Mouse (Mus musculus): ENCODE data around the gene Atf1.
A peak's percentile ranks its signal among the peaks of the same experiment; 100 is the strongest.
"Not testable (repeated sequence)": the region's sequence is repeated elsewhere in the genome, so short reads cannot be mapped to it uniquely, and the experiment has no call there.

The Atf1 gene

GRCm38 (mm10) chr15:100216173-100216572 is 11.4 kb upstream of the Atf1 start:
- DNase-seq, result peak; percentile 33 to 45

- no peak for DNase-seq
Observed at GRCm38 (mm10) chr15:100218018-100218417, 9.6 kb upstream of the Atf1 start.

DNA sequence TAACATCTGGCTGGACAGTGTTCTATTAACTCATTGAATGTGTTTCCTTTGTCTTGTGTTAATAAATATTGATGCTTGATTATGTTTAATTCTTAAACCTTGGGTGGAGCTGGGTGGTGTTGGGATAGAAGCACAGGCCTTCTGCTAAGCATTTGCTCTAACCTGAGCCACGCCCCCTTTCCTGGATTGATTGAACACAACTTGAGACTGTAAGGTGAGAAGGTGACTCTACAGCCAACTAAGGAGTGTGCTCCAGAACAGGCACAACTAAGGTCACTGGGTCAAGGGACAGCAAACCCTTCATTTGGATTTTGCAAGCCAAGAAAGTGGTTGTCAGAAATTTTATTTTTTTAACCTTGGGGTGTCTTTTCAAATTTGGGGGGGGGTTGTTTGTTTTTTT is 8.2 kb upstream of the Atf1 start:
- DNase-seq, result no peak

DNA sequence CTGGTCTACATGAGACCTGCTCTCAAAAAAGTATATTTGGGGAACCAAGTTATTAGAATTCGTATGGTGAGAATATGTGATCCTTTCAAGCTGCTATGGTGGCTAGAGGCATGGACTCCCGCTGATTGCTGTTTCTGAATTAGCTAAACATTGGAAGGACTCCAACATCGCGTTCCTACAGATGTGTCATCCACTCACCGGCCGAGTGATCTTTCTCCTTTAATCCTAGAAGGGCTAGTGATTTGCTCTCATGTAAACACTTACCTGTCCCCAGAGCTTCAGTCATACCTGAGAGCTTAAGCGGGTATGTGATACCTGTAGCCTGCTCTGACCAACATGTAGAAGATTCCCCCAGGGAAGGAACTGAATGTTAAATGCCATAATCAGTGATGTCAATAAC is 6.7 kb upstream of the Atf1 start:
- DNase-seq, result peak in 1 of 2 experiments; percentile 18

- no peak for DNase-seq
Observed at GRCm38 (mm10) chr15:100225381-100225780, 2.2 kb upstream of the Atf1 start.

- no peak for DNase-seq
Observed at GRCm38 (mm10) chr15:100225891-100226290, 1.7 kb upstream of the Atf1 start.

DNA sequence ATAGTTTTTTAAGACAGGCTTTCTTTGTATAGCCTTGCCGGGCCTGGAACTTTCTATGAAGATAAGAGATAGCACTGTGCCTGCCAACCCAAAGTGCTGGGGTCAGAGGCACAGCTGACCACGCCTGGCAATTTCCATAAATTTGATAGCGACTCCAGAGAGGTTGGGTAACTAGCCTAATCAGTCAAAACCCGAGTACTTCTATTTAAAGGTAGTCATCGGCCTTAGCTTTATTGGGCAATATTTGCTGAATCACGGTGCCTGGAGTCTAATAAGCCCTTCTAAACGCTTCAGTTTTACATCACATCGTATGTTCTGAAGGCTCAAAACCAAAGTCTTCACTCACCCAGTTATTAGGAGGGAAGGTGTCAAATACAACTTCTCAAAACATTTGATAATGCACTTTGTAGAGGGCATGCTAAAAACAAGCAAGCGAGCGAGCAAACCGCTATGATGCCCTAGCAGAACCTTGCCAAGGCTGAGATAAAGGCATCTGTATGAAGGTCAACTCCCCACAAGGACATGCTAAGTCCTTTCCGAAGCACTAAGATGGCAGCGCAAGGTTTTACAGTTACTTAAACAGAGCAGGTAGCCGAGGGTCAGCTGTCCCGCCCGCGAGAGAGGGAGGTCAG is 472 bp upstream of the Atf1 start:
- DNase-seq, result peak in 1 of 2 experiments; percentile 13

DNA sequence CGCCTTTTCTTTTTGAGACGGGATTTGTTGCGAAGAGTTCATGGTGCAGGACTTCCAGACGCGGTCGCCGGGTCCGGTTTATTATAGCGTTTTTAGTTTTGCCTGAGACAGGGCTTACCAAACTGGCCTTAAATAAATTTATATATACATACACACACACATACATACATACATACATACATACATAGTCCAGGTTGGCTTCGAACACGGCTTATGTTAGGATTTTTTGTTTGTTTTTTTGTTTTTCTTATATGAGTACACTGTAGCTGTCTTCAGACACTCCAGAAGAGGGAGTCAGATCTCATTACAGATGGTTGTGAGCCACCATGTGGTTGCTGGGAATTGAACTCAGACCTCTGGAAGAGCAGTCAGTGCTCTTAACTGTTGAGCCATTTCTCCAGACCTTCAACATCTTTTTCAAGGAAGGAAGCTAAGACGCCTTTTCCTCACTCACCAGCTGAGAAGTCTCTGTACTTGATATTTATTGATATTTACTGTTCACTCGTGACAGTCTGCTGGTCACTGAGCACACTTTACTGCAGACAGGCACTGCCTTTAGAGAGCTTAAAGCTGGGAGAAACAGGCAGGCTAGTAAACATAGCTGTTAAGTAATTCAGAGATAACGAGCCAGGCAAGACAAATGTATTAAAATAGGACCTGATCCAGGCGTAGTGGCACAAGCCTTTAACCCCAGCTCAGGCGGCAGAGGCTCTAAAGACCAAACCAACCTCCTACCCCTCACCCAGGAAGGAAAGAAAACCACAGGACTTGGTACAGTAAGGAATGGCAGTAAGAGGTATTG is 1.1 kb downstream of the Atf1 start:
- no peak for DNase-seq

DNA sequence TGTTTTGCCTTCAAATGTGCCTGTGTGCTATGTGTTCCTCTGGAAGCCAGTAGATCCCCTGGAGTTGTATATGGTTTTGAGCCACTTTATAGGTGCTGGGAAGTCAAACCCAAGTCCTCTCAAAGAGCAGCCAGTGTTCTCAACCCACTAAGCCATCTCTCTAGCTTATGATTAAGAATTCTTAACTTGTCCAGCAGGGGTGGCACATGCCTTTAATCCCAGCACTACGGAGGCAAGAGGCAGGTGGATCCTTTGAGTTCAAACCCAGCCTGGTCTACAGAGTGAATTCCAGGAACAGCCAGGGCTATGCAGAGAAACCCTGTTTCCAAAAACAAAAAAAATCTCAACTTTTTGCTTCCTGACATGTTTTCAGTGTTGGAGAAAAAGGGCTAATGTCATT is 3.0 kb downstream of the Atf1 start:
- DNase-seq, result no peak

GRCm38 (mm10) chr15:100231616-100232525 is 4.3 kb downstream of the Atf1 start:
- no peak for DNase-seq

DNA sequence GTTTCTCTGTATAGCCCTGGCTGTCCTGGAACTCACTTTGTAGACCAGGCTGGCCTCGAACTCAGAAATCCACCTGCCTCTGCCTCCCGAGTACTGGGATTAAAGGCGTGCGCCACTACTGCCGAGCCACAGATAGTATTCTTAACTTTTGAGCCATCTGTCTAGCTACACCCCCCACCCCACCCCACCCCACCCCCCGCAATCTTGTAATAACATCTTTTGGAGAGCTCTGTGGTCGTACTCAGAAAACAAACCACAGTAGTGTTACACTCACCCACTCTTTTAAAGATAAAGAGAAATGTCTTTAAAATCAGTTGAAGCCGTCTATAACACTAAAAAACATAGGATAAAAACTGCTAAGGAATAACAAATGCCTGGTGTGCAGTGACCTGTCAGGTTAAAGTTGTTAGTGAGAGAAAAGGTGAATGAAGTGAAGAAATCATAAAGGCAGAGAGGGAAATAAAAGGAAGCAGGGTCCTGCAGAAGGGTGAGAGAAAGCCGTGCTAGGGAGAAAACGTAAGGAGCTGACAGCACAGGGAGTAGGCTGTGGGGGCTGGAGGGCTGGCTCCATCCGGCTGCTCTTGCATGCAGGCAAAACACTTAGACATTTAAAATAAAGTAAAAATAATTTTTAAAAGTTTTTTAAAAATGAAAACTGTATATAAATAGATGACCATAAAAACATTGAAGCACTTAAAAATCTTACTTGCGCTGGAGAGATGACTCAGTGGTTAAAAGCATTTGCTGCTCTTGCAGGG is 7.8 kb downstream of the Atf1 start:
- no peak for DNase-seq

DNA sequence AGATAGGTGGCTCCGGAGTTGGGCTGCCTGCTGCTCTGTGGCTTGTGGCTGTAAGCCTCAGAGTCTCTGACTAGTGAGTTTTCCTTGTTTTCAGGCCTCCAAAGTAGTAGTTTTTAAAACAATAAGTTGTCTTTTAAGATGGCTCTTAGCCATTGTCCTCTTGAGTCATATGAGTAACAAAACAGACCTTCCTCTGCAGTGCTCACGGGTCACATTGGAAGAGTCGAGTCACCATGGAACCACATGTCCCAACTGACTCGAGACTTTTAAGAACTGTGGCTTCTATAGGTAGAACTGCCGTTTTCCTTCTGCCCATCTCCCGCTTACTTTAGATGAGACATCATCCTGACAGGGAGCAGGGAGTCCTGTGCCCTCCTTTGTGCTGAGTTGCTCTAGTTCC is 9.3 kb downstream of the Atf1 start:
- DNase-seq, result no peak

- DNase-seq, result no peak
Observed at GRCm38 (mm10) chr15:100241780-100242179, 14.2 kb downstream of the Atf1 start.

DNA sequence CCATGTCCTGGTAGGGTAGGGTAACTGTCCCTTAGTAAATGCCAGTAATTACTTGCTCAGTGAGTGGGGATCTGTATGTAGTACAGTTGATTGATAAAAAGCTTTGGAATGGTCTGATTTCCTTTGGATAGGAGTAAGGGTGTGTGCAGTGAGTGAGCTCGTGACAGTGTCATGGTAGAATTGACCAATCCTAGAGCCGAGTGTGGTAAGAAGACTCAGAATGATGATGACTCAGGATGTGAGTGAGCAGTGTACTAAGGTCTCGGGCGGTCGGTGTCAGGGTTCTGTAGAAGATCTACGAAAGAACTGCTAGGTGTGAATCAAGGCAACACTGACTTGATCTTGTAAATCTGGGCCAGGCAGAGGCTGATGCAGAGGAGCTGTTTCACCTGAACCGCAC is 18.3 kb downstream of the Atf1 start:
- no peak for DNase-seq

DNA sequence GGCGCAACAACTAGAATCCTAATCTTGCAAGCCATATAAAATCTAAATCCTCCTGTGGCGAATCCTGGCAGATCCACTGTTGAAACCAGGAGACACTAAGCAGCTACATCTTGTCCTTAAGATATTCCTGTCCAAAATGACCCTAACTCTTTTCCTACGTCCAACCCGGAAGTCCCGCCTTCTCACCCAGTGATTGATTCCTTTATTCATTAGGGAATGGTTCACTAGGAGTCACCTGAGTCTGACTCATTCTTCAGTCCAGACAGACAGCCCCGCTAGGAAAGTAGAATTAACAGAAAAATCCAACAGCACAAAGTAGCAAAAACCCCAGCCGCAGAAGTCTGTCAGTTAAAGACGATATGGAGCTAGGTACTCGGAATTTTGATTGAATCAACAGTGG is 19.7 kb downstream of the Atf1 start:
- DNase-seq, result no peak

DNA sequence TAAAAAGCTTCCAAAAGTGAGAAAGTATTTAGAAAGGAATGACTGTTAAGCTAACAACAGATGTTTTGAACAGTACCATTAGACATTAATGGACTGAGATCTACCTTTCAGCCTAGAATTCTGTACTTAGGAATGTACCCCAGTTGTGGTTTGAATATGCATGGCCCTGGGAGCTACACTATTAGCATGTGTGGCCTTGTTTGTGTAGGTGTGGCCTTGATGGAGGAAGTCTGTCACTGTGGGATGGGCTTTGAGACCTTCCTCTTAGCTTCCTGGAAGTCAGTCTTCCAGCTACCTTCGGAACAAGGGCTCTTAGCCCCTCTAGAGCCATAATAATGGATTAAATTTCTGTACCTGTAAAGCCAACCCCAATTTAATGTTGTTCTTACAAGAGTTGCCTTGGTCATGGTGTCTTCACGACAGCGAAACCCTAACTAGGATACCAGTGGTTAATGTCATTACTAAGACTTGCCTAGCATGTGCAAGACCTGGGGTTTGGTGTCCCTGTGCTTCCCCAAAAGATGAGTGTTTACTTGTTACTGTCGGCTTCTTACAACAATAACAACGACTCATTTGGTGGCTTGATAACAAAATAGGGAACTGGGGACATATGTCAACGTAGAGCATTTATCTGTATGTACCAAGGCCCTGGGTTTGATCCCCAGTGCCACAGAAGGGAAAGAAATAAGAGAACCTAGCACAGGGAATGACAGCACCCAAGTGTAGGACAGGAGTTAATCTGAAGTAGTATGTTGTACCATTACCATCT is 21.2 kb downstream of the Atf1 start:
- DNase-seq, result no peak

DNA sequence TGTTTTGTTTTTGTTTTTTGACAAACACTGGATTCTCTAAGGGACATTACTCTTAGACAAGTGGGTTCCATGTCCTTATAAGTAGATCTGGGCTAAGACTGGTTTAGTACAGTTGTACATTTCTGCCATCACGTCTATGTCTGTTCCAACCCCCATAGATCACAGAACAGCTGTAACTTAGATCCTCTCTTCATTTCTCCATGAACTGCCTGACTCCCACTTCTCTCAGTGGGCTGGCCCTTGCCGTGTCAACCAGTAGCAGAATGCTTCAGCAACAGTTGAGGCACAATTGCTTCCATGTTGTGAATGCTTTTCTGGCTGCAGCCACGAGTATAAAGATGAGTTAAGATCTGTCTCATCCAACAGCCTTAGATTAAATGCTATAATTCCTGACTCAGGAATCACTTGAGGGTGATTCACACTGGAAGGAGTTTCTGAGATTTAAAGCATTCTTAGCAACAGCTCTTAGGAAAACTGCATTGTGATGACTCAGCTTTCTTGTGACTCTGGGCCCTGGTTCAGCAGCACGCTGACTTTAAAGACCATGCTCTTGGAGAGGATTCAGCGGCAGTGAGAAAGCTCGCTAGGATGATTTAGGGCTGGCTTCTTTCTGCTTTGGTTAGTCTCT is 23.6 kb downstream of the Atf1 start:
- peak; percentile 23 to 74 for DNase-seq

GRCm38 (mm10) chr15:100256386-100256785 is 28.8 kb downstream of the Atf1 start:
- DNase-seq, result no peak

DNA sequence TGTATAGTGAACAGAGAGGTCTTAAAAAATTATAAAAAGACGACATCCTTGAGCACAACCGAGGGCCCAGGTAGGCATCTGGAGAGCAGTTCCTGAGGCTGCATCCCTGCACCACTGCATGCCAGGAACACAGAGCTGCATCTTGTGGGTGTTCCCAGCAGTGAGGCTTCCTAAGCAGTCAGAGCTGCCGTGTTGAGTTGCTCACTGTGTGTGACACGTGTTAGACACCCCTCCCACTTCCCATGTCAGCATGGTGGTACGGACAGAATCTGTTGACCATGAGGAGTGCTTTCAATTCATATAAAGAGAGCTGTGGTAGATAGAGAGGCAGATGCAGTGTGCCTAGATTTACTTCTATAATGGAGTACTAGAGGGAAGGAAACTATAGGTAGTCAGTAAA is 29.7 kb downstream of the Atf1 start:
- no peak for DNase-seq

DNA sequence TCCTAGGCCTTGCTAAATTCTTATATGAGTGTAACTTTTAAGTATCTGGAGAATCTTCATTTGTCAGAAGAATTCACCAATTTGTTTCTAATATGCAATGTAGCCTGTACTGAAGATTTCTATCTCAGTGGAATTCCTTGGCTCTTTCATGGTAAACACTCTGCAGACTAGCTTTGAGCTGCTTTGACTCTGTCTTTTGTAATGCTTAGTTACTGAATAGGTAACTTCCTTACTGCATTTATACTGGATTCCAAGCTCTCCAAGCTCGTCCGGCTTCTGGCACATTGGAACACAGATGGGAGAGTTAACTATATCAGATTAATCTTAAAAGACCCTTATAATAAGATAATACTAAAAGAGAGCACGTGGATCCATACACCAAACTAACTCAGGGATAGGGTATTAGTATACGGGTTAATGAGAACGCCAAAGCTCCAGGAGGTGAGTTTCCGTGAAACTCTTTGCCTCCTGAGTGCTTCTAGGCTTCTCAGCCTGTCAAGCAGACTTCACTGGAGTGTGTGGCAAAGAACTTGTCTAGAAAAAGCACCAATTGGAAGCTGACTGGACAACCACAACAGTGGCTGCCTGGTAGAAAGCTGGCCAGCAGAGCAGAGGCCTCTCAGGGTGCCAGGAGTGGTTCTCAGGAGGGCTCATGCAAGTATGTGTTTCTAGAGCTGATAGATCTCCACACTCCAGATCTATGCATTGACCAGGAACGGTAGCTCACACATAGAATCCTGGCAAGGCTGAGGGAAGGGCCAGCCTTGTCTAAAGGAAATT is 31.2 kb downstream of the Atf1 start:
- peak in 1 of 2 experiments; percentile 58 for DNase-seq

- DNase-seq, result not testable (repeated sequence)
Observed at GRCm38 (mm10) chr15:100260351-100260750, 32.7 kb downstream of the Atf1 start.

All from lung, postnatal 4 days (tissue).